Mouse (Mus musculus): Measurements from ENCODE around the gene Srgn.

DNA sequence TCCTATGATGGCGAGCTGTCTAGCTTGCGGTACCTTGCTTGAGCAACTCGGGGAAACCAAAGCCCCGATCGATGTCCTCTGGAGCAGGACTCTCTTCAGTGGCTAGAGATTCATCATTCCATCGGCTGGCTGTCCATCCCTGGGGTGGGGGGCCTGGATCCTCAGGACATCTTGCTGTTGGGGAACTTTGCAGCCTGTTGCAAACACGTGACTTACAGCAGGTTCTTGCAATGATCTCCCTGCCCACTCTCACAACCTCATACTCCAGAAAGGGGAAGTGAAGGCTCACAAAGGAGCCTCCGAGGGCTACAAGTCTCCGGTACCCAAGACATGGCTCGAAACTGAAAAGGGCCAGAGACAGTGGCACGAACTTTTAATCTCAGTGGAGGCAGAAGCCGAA is 14.2 kb upstream of the Srgn start:
- TF ChIP-seq POLR2A (IDR thresholded peaks at IDR 0.05; ENCODE audit: low read depth, low read length) (no peak), CTCF (conservative IDR thresholded peaks at IDR 0.05; ENCODE audit: insufficient read depth, insufficient read length, low read depth, low read length) (no peak)
